Mouse (Mus musculus) ovary, postnatal 14 days (tissue): Measurements from ENCODE around the gene Vps45.

Experiments
- DNase-seq: peaks from one replicate; pipeline ENCODE4 v3.0.0; 2022; ENCODE audit warnings: low spot score

Gene Vps45

GRCm38 (mm10) chr3:96038156-96038555, 20.1 kb downstream of the Vps45 start:
- no peak for DNase-seq

DNA sequence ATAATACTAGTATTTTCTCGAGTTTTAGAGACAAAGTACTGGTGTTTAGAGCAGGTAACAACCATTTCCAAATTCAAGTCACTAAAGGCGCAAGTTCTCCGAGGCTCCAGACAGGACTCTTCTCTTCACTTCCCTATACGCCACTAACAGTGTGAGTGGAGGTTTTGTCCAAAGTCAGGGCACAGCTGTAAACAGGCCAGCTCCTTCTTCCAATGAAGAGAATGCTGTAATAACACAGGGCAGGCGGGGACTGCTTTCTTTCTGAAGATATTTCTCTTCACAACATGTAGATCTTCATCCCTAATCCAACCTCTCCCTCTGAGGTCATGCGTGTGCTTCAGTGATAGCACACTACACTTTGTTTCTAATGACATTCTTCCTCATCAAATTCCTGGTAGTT, 21.5 kb downstream of the Vps45 start:
- no peak for DNase-seq

- DNase-seq = no peak
Measured at GRCm38 (mm10) chr3:96033046-96033445, 25.2 kb downstream of the Vps45 start.

- no peak for DNase-seq
Measured at GRCm38 (mm10) chr3:96032652-96033017, 25.6 kb downstream of the Vps45 start.

- no peak for DNase-seq
Measured at GRCm38 (mm10) chr3:96031991-96032651, 26.1 kb downstream of the Vps45 start.

DNA sequence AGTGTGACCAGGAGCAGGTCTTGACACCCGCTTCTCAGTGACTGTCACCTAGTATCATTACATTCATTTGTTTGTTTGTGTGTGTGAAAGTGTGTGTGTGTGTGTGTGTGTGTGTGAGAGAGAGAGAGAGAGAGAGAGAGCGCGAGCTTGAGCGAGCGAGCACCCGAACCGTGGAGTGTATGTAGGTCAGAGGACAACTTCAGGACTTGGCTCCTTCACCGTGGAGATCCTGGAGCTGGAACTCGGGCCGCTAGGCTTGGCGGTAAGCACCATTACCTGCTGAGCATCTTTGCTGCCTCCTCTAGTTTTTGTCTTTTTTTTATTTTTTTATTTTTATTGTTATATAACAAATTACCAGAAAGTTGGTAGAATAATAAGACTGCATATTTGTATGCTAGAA, 28.5 kb downstream of the Vps45 start:
- DNase-seq = no peak

DNA sequence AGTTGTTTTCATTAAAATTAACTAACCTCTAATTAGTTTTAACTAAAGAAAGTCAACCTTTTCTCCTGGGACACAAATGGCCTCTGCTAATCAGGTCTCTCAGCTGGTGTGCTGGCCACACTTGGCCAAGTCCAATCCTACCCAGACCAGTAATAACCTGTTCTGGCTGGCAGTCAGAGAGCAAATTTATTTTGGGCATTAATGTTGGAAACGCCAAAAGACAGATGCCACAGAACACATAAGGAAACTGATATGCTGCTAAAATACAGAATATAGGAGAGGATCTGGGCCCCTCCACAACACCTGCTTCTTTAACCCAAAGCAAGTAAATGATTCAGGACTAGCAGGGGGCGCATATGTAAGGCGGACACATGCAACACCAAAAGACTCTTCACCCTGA, 28.9 kb downstream of the Vps45 start:
- DNase-seq = no peak

GRCm38 (mm10) chr3:96027875-96028274, 30.4 kb downstream of the Vps45 start:
- DNase-seq = no peak

- DNase-seq = no peak
Measured at GRCm38 (mm10) chr3:96027145-96027544, 31.1 kb downstream of the Vps45 start.

- DNase-seq = no peak
Measured at GRCm38 (mm10) chr3:96021421-96022128, 36.7 kb downstream of the Vps45 start.

- DNase-seq = no peak
Measured at GRCm38 (mm10) chr3:96020735-96021134, 37.5 kb downstream of the Vps45 start.

DNA sequence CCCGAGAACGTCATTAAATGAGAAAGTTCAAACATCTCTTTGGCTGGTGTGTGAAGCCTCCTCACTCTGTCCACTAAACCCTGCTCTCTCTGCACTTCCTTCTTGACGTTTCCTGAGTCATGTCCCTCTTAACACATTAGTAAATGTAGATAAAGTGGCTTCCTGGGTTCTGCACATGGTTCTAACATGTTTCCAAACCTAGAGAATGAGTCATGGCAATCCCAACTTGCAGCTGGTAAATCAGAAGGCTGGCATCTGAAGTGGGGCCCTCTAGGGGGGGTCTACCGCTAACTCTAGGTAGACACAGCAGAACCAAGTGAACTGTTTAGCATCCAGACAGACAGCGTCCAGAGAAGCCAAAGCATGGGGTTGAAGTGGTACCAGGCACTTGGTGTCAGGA, 40.8 kb downstream of the Vps45 start:
- no peak for DNase-seq

DNA sequence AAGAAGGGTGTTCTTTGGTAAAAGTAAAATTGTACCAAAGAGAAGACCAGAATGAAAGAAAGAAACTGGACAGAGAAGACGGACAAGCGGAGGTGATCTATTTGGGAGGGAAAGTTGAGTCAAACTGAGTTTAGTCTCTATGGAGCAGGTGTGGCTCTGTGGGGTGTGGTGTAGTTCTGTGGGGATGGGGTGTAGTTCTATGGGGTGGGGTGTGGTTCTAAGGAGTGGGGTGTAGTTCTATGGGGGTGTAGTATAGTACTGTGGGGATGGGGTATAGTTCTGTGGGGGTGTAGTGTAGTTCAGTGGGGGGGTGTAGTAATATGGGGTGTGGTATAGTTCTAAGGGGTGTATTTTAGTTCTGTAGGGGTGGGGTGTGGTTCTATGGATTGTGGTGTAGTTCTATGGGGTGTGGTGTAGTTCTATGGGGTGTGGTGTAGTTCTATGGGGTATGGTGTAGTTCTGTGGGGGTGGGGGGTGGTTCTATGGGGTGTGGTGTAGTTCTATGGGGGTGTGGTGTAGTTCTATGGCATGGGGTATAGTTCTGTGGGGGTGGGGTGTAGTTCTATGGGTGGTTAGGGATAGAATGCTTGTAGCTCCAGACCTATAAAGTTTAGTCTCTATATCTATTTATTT, 41.9 kb downstream of the Vps45 start:
- DNase-seq = no peak

DNA sequence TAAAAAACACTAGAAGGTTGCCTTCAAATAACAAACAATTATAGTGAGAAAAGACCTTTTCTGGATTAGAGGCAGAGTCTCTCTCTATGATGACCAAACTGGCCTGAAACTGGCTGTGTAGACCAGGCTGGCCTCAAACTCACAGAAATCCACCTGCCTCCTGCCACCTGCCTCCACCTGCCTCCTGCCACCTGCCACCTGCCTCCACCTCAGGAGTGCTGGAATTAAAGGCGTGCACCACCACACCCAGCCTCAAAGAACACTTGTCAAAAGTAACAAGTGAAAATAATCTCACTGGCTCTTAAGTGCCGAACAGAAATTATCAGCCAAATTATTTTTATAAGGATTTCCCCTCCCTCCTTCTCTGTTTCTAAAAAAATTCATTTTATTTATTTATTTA, 42.6 kb downstream of the Vps45 start:
- DNase-seq = no peak

- no peak for DNase-seq
Measured at GRCm38 (mm10) chr3:96012805-96013204, 45.5 kb downstream of the Vps45 start.

DNA sequence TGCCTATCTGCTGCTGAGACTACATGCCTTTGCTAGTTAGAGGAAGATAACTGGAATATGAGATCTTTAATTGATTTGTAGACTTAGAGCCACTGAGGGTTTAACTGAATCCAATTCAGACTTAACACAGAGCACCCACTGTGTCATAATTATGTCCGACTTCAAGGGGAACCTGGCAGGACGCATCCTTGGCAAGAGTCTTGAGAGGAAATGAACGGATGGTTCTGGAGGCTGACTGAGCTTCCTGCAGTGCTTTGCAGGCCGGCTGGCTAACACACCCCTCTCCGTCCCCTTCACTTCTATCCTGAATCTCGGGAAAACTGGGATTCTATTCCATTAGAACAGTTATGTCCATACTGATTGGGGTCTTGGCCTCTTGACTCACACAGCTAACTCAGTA, 49.8 kb downstream of the Vps45 start:
- DNase-seq = no peak

DNA sequence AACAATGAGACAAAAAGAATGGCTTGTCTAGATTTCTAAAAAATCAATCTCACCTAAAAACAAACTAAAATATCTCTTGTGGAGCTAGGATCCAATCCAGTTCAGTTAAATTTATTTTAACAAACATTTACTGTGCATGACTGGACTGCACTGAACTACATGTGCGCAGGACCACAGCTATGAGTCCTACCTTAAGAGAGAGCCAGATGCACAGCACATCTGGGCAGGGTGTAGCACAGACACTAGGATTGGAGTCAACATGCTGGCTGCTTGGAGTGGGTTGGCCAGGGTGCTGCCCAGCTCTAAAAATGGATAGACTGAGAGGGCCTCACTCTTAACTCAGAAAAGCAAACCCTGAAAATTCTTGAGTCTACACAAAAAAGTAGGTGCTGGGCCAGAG, 56.7 kb downstream of the Vps45 start:
- DNase-seq = no peak

GRCm38 (mm10) chr3:96000921-96001501, 57.3 kb downstream of the Vps45 start:
- DNase-seq = no peak

DNA sequence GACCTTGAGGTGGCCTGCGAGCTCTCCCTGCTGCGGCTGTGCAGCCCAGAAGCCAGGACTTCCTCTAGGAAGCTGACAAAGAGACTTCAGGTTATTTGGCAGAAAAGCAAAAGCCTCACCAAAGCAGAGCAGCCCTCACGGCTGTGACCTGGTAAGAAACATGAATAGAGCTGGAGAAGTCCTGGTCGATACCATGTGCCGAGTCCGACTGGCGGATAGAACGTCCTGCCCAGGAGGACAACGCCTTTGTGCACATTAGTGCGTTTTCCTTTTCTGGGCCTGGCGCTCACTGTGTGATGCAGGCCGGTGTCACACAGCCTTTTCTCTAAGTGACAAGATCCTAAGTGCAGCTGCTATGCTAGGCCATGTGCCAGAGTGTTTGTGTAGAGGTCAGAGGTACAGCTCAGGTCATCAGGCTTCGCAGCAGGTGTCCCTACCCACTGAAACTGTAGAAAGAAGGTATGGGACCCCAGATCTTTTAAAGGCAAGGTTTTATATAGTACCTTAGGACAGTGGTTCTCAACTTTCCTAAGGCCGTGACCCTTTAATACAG, 58.1 kb downstream of the Vps45 start:
- no peak for DNase-seq

DNA sequence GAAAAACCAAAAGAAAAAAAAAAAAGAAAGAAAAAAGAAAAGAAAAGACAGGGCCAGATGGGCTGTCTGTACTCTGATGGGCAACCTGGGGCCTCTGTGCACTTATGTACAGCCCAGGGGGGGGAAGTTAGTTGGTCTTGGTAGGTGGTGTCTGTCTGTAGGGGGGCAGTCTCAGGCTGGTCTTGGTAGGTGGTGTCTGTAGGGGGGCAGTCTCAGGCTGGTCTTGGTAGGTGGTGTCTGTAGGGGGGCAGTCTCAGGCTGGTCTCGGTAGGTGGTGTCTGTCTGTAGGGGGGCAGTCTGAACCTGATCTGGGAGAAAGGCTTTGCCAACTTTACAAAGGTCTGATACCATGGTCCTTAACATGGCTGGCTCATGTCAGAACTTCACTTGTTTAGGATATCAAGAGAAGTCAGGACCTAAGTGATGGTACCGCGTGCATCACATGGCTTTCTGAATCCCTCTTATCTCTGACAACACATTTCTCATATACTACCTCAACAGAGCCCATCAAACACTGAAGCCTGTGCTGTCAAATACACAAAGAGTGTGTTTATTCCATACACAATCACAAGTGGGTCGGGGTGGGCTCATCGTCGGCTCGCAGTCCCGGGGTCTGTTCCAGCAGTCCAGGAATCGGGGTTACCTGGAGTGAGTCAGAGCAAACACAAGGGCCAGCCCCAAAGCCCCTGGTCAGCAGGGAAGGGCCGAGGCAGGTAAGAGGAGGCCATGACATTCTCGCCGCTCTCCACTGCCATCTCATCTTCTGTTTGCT, 58.8 kb downstream of the Vps45 start:
- DNase-seq = no peak

DNA sequence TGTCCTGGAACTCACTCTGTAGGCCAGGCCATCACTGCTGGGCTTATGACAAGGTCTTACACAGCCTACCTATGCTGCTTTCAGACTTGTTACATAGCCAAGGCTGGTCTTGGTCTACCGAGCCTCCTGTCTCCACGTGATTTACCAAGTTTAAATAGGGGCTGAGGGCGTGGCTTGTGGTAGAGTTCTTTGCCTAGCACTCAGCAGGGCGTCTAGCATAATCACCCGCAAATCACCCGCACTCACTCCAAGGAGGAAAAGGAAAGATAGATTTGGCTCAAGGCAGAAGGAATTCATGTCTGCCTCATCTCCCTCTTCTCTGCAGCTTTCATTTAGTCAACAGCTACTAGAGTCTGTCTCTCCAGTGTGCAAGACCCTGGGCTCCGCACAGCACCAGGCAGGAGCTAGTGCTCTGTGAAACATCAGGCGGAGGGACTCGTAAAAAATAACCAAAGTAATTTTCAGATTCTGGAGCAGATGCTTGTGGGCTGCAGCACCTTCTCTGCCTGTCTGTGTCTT, 61.0 kb downstream of the Vps45 start:
- no peak for DNase-seq
